Comparison of ENCODE assay signal across 28 mouse cellular contexts in genomic region chr4:80908902-80909301, GRCm38 (mm10). TPM values are rescaled to one million over a fixed set of nuclear protein-coding genes. Genes with fewer than 3 reads are reported as not detected.
"Had no signal": no experiment of that assay in that cellular context is flagged by ENCODE, and none has a peak within 500 bp of the region (broad histone marks: within the 10 kb centered on the region; RNA-seq: fewer than 3 reads in every experiment).

No protein-coding gene starts in this region.

- H3K4me1 ChIP-seq: heart, embryonic 15.5 days; liver, embryonic 12.5 days had no signal

- H3K9me3 ChIP-seq: heart, embryonic 13.5 days; heart, embryonic 15.5 days; hindbrain, embryonic 13.5 days; hindbrain, embryonic 15.5 days; kidney, embryonic 15.5 days; limb, embryonic 13.5 days; limb, embryonic 15.5 days; liver, embryonic 12.5 days had no signal

- H3K4me2 ChIP-seq: heart, embryonic 11.5 days; heart, embryonic 13.5 days; heart, embryonic 15.5 days; hindbrain, embryonic 13.5 days; hindbrain, embryonic 15.5 days; kidney, embryonic 15.5 days; limb, embryonic 13.5 days; limb, embryonic 15.5 days; liver, embryonic 12.5 days had no signal

- H3K9ac ChIP-seq: heart, embryonic 13.5 days; heart, embryonic 15.5 days; hindbrain, embryonic 13.5 days; hindbrain, embryonic 15.5 days; kidney, embryonic 15.5 days; limb, embryonic 13.5 days; limb, embryonic 15.5 days; liver, embryonic 12.5 days had no signal

- DNase-seq: gastrocnemius, adult 2 months; gastrocnemius, postnatal 10 days; gastrocnemius, postnatal 25 days; heart, adult 11 months; heart, adult 2 months; heart, postnatal 14 days; heart, postnatal 36 days; kidney, adult 11 months; kidney, adult 2 months; kidney, adult 9 months; kidney, postnatal 14 days; kidney, postnatal 36 days; layer of hippocampus, postnatal 36 days; left cerebral cortex, postnatal 4 days had no signal

- H3K4me3 ChIP-seq: gastrocnemius, adult 2 months; heart, adult 2 months; heart, embryonic 13.5 days; heart, embryonic 15.5 days; hindbrain, embryonic 13.5 days; hindbrain, embryonic 15.5 days; kidney, embryonic 15.5 days; layer of hippocampus, adult 2 months; limb, embryonic 13.5 days; limb, embryonic 15.5 days; liver, embryonic 12.5 days had no signal

- H3K27me3 ChIP-seq: heart, embryonic 13.5 days; heart, embryonic 15.5 days; hindbrain, embryonic 13.5 days; hindbrain, embryonic 15.5 days; kidney, embryonic 15.5 days; limb, embryonic 13.5 days; limb, embryonic 15.5 days had no signal

- H3K27ac ChIP-seq: gastrocnemius, adult 2 months; heart, adult 2 months; heart, embryonic 13.5 days; heart, embryonic 15.5 days; hindbrain, embryonic 13.5 days; hindbrain, embryonic 15.5 days; kidney, embryonic 15.5 days; kidney, postnatal 0 days; layer of hippocampus, adult 2 months; limb, embryonic 13.5 days; limb, embryonic 15.5 days; liver, embryonic 12.5 days had no signal

- ATAC-seq: inflammation-experienced regulatory T-cells, adult 6 months; intestine, embryonic 16.5 days; liver, embryonic 12.5 days had no signal

- H3K36me3 ChIP-seq: heart, embryonic 13.5 days; heart, embryonic 15.5 days; hindbrain, embryonic 13.5 days; hindbrain, embryonic 15.5 days; kidney, embryonic 15.5 days; limb, embryonic 13.5 days; limb, embryonic 15.5 days; liver, embryonic 12.5 days had no signal

RNA-seq across cellular contexts. Expression of gene Lurap1l, which starts 1.5 kb away (rescaled TPM):
- total RNA-seq: hematopoietic stem cell, adult 5-6 weeks had no signal
- polyA plus RNA-seq: inflammation-experienced regulatory T-cells, adult 6 months had no signal
